Mouse (Mus musculus) stomach, embryonic 16.5 days (tissue): ENCODE results near the gene Uqcr11. TPM values are rescaled to one million over a fixed set of nuclear protein-coding genes. Genes with fewer than 3 reads are reported as not detected.

ENCODE experiments used
- ATAC-seq: fragments of 200-750 bp; cut with Nextera tagmentation; 2 replicates; pipeline ENCODE4 v1.8.0; 2017; ENCODE audit warnings: moderate number of reproducible peaks, moderate TSS enrichment; ENCODE audit not compliant: insufficient read depth, low FRiP score
- H3K27ac ChIP-seq: fragments of 300-500 bp; sonication (generic); 2 replicates; pipeline ENCODE4 v1.5.1; 2014; ENCODE audit warnings: low read length
- H3K27me3 ChIP-seq: fragments of 300-500 bp; sonication (generic); 2 replicates; pipeline ENCODE4 v1.6.1; 2014; ENCODE audit warnings: low read length, control low read depth, mixed read lengths; ENCODE audit not compliant: control insufficient read depth, insufficient read depth
- H3K36me3 ChIP-seq: fragments of 300-500 bp; sonication (generic); 2 replicates; pipeline ENCODE4 v1.6.1; 2014; ENCODE audit warnings: low read length; ENCODE audit not compliant: control insufficient read depth, insufficient read depth
- H3K4me1 ChIP-seq: fragments of 300-500 bp; sonication (generic); 2 replicates; pipeline ENCODE4 v1.6.1; 2014; ENCODE audit warnings: low read length, control low read depth, mixed read lengths; ENCODE audit not compliant: control insufficient read depth, insufficient read depth
- H3K4me2 ChIP-seq: fragments of 300-500 bp; sonication (generic); 2 replicates; pipeline ENCODE4 v1.6.1; 2014; ENCODE audit warnings: low read depth, low read length, mixed read lengths
- H3K4me3 ChIP-seq: fragments of 300-500 bp; sonication (generic); replicated peaks from 2 replicates; pipeline ENCODE4 v1.5.1; 2014; ENCODE audit warnings: mild to moderate bottlenecking, low read length
- H3K9ac ChIP-seq: fragments of 300-500 bp; sonication (generic); 2 replicates; pipeline ENCODE4 v1.6.1; 2014; ENCODE audit warnings: low read length
- H3K9me3 ChIP-seq: fragments of 300-500 bp; sonication (generic); replicated peaks from 2 replicates; pipeline ENCODE4 v1.6.1; 2016; ENCODE audit warnings: low read length, control low read depth; ENCODE audit not compliant: control insufficient read depth
- WGBS: fragments of 180-500 bp; shearing (Covaris S2); extraction: QIAGEN DNeasy Blood & Tissue Kit; methylation state at CpG from one replicate; pipeline ENCODE4 v1.1.7; 2014; 5-methylcytosine and 5-hydroxymethylcytosine counted together
- polyA plus RNA-seq: library from polyadenylated mRNA; unstranded; fragments of >200 nt; fragmentation: Nextera tagmentation; extraction: Ambion mirVana; gene quantifications from 2 replicates; pipeline ENCODE4 v1.2.1, GENCODE M21; 2015

Uqcr11 gene
- polyA plus RNA-seq, 1 experiment from 2014 or later = 669 TPM

DNA sequence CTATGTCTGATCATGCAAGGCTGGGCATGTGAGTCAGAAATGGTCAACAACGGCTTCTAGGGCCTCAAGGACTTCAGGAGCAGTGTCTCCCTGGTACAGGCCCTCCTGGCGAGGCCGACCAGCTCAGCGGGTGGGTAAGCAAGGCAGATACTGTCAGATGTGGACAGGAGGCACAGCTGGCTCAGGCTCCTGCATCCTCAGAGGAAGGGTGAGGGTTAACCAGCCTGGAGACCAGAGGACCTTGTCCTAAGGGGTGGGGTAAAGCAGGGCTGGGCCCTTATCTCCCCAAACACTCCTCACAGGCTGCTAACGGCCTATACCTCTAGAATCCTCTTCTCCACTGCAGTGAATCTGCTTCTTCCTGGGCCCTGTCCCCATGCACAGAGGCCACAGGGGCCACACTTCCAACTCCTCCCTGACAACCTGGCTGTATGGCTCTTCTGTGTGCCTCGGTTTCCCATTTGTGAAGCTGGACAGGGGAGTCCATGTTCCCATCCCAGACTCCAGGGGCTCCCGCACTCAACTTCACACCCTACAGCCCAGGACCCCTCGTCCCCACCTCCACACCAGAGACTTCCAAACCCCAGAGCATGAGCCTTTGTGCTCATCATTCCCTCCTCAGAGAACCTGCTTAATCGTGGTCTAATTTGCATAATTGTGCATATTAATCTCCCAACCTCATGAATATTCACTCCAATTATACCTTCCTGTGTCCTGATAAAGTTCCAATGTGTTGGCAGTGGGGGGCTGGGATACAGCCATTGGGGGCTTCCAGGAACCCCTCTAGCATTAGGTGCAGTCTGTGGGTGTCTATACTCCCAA, 15.2 kb upstream of the Uqcr11 start:
- Histone ChIP-seq H3K4me2 (no peak overlapping the region), H3K27me3 (no peaks in the 10 kb centered on the region), H3K36me3 (peaks cover 43% of the 10 kb centered on the region), H3K4me1 (peaks cover 34% of the 10 kb centered on the region), H3K27ac (peak overlapping the region; percentile 39; the same call in 1 of the 2 replicates), H3K4me3 (no peak overlapping the region), H3K9me3 (no peaks in the 10 kb centered on the region), H3K9ac (no peak overlapping the region)
- peak; percentile 47 for ATAC-seq
- 82% methylated on average over 9 of the region's 9 CpGs for WGBS

DNA sequence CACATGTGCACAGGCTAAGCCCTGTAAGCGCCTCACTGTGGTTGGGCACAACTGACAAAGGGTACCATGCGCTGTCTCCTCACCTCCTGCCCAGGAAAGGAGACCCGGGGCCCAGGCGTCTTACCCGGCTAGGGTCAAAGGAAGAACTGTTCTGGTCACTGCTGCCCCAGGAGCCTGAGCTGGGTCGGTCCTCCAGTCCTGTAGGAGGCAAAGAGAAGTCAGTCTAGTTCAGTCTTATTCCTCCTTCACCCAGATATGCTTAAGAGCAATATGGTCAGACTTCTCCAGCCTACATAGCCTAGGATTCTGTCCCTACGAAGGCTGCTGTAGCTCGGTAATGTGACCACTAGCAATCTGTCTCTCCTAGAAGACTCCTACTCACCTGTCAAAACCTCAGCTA, 14.6 kb upstream of the Uqcr11 start:
- H3K9ac ChIP-seq = no peak overlapping the region
- H3K4me1 ChIP-seq = peaks cover 34% of the 10 kb centered on the region
- WGBS = 86% methylated on average over 8 of the region's 8 CpGs
- H3K4me2 ChIP-seq = no peak overlapping the region
- H3K27ac ChIP-seq = peak overlapping the region; percentile 39; the same call in 1 of the 2 replicates
- no peaks in the 10 kb centered on the region for H3K27me3 ChIP-seq
- no peak for ATAC-seq
- H3K36me3 ChIP-seq = peaks cover 41% of the 10 kb centered on the region
- H3K4me3 ChIP-seq = no peak overlapping the region
- H3K9me3 ChIP-seq = no peaks in the 10 kb centered on the region

DNA sequence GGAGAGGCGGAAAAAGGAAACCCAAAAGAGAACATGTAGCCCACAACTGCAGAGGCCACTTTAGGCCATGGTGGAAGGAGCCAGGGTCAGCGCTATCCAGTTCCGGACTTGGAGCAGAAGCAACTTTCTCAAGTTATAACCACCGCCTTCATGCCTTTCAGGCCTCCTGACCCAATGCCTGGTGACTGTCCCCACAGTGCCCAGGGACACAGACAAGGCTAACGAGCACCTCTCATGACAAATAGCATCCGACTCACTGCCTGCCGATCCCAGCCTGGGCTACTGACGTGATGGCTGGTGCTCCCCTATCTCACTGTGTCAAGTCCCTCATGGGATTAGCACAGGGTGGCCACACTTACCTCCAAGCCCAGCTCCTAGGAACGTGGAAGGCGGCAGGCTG, 14.1 kb upstream of the Uqcr11 start:
- no peaks in the 10 kb centered on the region for H3K9me3 ChIP-seq
- peaks cover 34% of the 10 kb centered on the region for H3K4me1 ChIP-seq
- ATAC-seq = no peak
- no peaks in the 10 kb centered on the region for H3K27me3 ChIP-seq
- H3K4me2 ChIP-seq = no peak overlapping the region
- WGBS = 89% methylated on average over 10 of the region's 10 CpGs
- H3K27ac ChIP-seq = no peak overlapping the region
- H3K36me3 ChIP-seq = peaks cover 39% of the 10 kb centered on the region
- no peak overlapping the region for H3K4me3 ChIP-seq
- no peak overlapping the region for H3K9ac ChIP-seq

DNA sequence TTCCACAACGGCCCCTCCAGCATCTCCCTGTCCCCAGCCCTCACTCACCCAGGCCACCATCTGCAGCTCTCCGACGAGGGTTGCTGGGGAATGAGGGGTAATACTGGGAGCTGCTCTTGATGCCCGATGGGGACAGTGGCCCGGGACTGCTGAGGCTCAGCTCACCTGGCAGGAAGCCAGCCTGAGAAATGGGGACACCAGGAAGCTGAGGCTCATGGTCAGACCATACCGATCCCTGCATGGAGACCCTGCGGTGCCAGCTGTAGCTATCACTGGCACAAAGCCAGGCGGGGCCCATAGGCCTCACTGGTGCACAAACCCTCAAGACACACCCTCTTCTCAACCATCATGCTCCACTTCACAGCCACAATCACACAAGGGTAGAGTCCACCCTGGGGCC, 12.8 kb upstream of the Uqcr11 start:
- WGBS = 65% methylated on average over 8 of the region's 8 CpGs
- peaks cover 34% of the 10 kb centered on the region for H3K4me1 ChIP-seq
- no peak overlapping the region for H3K4me3 ChIP-seq
- peaks cover 38% of the 10 kb centered on the region for H3K36me3 ChIP-seq
- H3K9ac ChIP-seq = no peak overlapping the region; the same call in 1 of the 2 replicates
- H3K9me3 ChIP-seq = no peaks in the 10 kb centered on the region
- H3K27ac ChIP-seq = peak overlapping the region; percentile 56; the same call in 1 of the 2 replicates
- no peak overlapping the region for H3K4me2 ChIP-seq
- peak; percentile 5; the same call in 1 of the 2 replicates for ATAC-seq
- no peaks in the 10 kb centered on the region for H3K27me3 ChIP-seq

DNA sequence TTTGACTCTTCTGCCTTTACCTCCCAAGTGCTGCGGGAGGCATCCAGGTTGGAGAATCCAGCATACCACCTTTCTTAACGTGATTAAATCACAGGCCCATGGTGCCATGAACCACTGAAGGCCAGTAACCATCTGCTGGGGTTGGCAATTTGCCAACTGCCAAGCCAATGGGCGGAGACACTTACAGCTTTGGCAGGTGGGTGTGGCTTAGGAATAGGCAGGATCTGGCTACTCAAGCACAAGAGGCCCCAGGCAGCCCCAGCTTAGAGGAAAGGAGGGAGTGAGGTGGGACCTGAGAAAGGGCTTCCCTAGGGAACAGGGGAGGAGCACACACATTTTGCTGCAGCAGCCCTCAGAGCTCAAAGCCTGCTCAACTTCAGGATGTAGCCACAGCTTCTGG, 11.7 kb upstream of the Uqcr11 start:
- H3K27me3 ChIP-seq = no peaks in the 10 kb centered on the region
- peak overlapping the region; percentile 43; the same call in 1 of the 2 replicates for H3K9ac ChIP-seq
- peak overlapping the region; percentile 56 for H3K27ac ChIP-seq
- peaks cover 42% of the 10 kb centered on the region for H3K36me3 ChIP-seq
- no peak overlapping the region for H3K4me2 ChIP-seq
- peaks cover 28% of the 10 kb centered on the region for H3K4me1 ChIP-seq
- H3K4me3 ChIP-seq = no peak overlapping the region
- WGBS = 49% methylated on average over 3 of the region's 3 CpGs
- H3K9me3 ChIP-seq = no peaks in the 10 kb centered on the region
- ATAC-seq = peak; percentile 31; the same call in 1 of the 2 replicates

DNA sequence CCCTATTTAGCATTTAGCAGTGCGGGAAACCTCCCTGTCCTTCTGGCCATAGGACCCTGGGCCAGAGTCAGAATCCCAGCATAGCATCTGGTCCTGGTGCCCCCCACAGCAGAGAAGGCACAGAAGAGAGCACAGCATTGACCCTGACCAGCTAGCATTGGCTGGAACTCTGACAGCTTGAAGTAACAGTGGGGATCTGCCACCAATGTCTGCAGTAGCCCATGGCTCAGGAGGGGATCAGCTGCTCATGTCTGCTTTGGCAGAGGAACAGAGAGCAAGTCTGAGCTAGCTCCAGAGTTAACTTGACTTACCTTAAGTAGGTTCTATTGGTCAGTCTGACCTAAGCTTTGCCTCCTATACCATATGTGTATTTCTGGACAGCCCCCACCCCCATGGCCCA, 11.2 kb upstream of the Uqcr11 start:
- 90% methylated on average over 1 of the region's 1 CpGs for WGBS
- ATAC-seq = no peak
- H3K27me3 ChIP-seq = no peaks in the 10 kb centered on the region
- no peak overlapping the region for H3K4me2 ChIP-seq
- H3K9me3 ChIP-seq = no peaks in the 10 kb centered on the region
- H3K27ac ChIP-seq = no peak overlapping the region
- no peak overlapping the region for H3K4me3 ChIP-seq
- no peak overlapping the region for H3K9ac ChIP-seq
- H3K4me1 ChIP-seq = peaks cover 28% of the 10 kb centered on the region
- H3K36me3 ChIP-seq = peaks cover 44% of the 10 kb centered on the region

DNA sequence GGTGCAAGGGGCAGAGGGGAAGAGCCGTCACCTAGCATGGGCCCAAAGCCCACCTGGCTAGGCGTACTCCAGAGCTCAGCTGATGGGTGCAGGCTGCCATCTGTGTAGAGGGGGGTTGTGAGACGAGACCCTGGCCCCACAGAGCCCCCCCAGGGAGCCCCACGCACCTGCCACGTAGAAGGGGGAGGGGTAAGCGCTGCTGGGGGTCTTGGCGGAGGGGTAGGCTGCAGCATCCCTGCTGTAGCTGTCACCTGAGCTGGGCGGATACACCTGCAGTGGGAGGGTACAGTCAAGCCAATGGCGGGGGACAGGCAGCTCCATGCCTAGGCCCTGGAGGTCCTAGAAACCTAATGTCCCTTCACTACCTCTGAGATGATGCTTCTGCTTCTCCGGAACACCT, 10.7 kb upstream of the Uqcr11 start:
- Histone ChIP-seq H3K9me3 (no peaks in the 10 kb centered on the region), H3K27me3 (no peaks in the 10 kb centered on the region), H3K4me1 (peaks cover 26% of the 10 kb centered on the region), H3K36me3 (peaks cover 47% of the 10 kb centered on the region), H3K4me2 (no peak overlapping the region), H3K27ac (no peak overlapping the region), H3K4me3 (no peak overlapping the region), H3K9ac (no peak overlapping the region)
- WGBS = 90% methylated on average over 10 of the region's 10 CpGs
- ATAC-seq = no peak

DNA sequence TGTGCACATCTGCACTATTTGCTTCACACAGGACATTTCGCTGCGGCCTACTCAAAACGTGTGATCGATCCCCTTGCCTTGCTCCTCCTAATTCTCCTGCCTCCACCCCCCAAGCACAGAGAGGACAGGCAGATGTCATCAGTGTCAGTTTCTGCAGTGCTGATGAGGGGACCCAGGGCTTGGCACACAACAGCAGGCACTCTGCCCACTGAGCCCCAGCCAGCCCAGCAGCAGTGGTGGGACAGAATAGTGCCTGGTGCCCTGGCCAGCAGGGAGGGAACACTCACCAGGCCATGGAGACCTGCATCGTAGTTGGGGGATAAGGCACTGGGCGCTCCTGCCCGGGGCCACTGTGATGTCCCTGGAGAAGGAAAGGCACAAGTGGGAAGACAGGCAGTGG, 8.9 kb upstream of the Uqcr11 start:
- Histone ChIP-seq H3K36me3 (peaks cover 55% of the 10 kb centered on the region), H3K4me2 (no peak overlapping the region), H3K4me3 (no peak overlapping the region), H3K27ac (no peak overlapping the region), H3K9me3 (no peaks in the 10 kb centered on the region), H3K27me3 (no peaks in the 10 kb centered on the region), H3K4me1 (peaks cover 19% of the 10 kb centered on the region), H3K9ac (no peak overlapping the region)
- WGBS = 94% methylated on average over 7 of the region's 7 CpGs
- no peak for ATAC-seq

DNA sequence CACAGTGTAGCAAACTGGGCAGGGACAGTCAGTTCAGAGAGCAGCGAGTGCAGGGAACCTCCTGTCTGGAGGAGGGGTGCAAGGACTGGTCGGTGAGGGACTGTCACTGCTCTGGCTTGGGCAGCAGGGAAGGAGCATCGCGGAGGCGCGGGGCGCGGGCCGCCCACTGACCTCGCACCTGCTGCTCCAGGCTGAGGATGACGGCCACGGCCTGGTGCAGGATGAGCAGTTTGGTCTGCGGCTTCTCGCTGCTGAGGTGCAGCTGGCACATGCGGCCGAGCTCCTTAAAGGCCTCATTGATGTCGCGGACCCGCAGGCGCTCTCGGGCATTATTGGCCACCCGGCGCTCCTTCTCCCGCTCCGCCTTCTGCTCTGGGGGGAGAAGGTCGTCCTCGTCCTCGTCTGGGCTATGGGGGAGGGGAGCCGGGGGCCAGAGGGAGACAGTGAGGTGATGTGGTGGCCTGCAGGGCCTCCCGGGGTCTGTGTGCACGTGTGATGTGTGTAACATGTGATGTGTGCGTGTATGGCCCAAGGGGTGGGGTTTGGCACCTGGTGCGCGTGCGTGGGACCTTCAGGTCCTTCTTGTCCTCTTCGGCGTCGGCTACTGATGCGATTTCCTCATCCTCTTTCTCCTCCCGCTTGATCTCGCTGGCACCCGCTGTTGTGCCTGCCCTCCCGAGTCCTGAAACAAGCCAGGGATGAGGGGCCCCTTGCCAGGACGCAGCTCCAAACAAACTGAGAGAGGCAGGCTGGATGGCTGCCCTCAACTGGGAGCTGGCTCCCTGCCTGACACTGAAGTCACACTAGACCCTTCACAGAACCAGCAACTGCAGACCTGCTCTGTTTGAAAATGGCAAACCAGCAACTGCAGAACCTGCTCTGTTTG, 6.3 kb upstream of the Uqcr11 start:
- Histone ChIP-seq H3K4me1 (no peaks in the 10 kb centered on the region), H3K4me2 (no peak overlapping the region), H3K9ac (no peak overlapping the region), H3K27me3 (no peaks in the 10 kb centered on the region), H3K36me3 (peaks cover 55% of the 10 kb centered on the region), H3K27ac (peak overlapping the region; percentile 48), H3K9me3 (no peaks in the 10 kb centered on the region), H3K4me3 (no peak overlapping the region)
- 83% methylated on average over 44 of the region's 44 CpGs for WGBS
- ATAC-seq = no peak; the same call in 1 of the 2 replicates
